Mouse (Mus musculus) neural tube, embryonic 11.5 days (tissue): ENCODE measurements around the gene Slc35e3. TPM values are rescaled to one million over a fixed set of nuclear protein-coding genes. Genes with fewer than 3 reads are reported as not detected.
"Not testable (repeated sequence)": the region's sequence is repeated elsewhere in the genome, so short reads cannot be mapped to it uniquely, and the experiment has no call there.

Experiments used
- ATAC-seq: fragments of 200-750 bp; cut with Nextera tagmentation; 2 replicates; pipeline ENCODE4 v1.8.0; 2017; ENCODE audit warnings: moderate number of reproducible peaks, mild to moderate bottlenecking, moderate TSS enrichment, moderate library complexity; ENCODE audit not compliant: insufficient read depth, low FRiP score, low TSS enrichment
- DNase-seq: peaks from one replicate; pipeline ENCODE4 v3.0.0-alpha.2; 2015; ENCODE audit warnings: low spot score
- H3K27ac ChIP-seq: fragments of 300-500 bp; sonication (generic); 2 replicates; pipeline ENCODE4 v1.5.1; 2014; ENCODE audit warnings: low read depth, mild to moderate bottlenecking, low read length
- H3K27me3 ChIP-seq: fragments of 300-500 bp; sonication (generic); 2 replicates; pipeline ENCODE4 v1.6.1; 2014; ENCODE audit warnings: mild to moderate bottlenecking, low read length, mixed read lengths; ENCODE audit not compliant: control insufficient read depth, insufficient read depth
- H3K36me3 ChIP-seq: fragments of 300-500 bp; sonication (generic); 2 replicates; pipeline ENCODE4 v1.6.1; 2014; ENCODE audit warnings: mild to moderate bottlenecking, low read length, moderate library complexity, mixed read lengths; ENCODE audit not compliant: control insufficient read depth, insufficient read depth
- H3K4me1 ChIP-seq: fragments of 300-500 bp; sonication (generic); 2 replicates; pipeline ENCODE4 v1.6.1; 2014; ENCODE audit warnings: low read length, mixed read lengths; ENCODE audit not compliant: control insufficient read depth, insufficient read depth
- H3K4me2 ChIP-seq: fragments of 300-500 bp; sonication (generic); 2 replicates; pipeline ENCODE4 v1.6.1; 2014; ENCODE audit warnings: low read depth, mild to moderate bottlenecking, moderate library complexity
- H3K4me3 ChIP-seq: fragments of 300-500 bp; sonication (generic); 2 replicates; pipeline ENCODE4 v1.5.1; 2014; ENCODE audit warnings: low read depth, low read length
- H3K9ac ChIP-seq: fragments of 300-500 bp; sonication (generic); 2 replicates; pipeline ENCODE4 v1.6.1; 2014; ENCODE audit warnings: mild to moderate bottlenecking, low read length
- H3K9me3 ChIP-seq: fragments of 300-500 bp; sonication (generic); 2 replicates; pipeline ENCODE4 v1.6.1; 2016; ENCODE audit warnings: low read length; ENCODE audit not compliant: control insufficient read depth
- WGBS: fragments of 180-500 bp; shearing (Covaris S2); extraction: QIAGEN DNeasy Blood & Tissue Kit; methylation state at CpG from one replicate; pipeline ENCODE4 v1.1.7; 2014; 5-methylcytosine and 5-hydroxymethylcytosine counted together
- polyA plus RNA-seq: library from polyadenylated mRNA; unstranded; fragments of >200 nt; fragmentation: Nextera tagmentation; extraction: Ambion mirVana; gene quantifications from 2 replicates; pipeline ENCODE4 v1.2.1, GENCODE M21; 2014

Slc35e3 gene
- polyA plus RNA-seq, 1 experiment from 2014 or later, result 21.2 TPM

DNA sequence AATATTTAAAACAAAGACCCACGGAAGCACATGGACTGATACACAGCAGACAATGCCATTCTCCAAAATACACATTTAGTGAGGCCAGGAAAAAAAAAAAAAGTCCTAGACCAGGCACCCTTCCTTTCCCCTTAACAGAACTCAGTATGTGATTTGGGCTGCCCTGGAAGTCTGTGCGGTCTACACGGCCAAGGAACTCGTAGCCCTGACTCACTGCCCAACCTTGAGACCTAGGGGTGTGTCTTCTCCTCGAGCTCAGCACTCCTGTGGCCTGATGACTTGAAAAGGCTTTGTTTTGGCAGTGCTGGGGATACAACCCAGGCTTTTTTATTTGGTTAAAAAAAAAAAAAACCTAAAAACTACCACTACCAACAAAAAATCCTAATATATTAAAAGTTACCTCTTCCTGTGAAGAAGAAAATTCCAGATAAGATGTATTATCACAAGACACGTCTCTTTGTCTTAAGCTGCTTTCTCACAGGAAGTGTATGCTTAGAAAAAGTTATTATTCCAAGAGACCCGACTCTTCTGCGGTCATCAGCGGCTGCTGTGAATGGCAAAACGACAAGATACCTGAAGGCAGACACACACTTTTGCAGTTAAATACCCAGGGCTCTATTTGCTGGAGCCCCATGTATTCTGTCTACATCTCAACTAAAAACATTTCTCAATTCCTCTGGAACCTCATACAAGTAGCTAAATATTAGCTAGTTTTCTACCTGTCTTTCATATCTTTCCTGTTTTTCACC lies 11.9 kb downstream of the Slc35e3 start:
- not testable (repeated sequence) for H3K27ac ChIP-seq, H3K4me1 ChIP-seq, H3K9ac ChIP-seq, DNase-seq, H3K27me3 ChIP-seq, H3K4me2 ChIP-seq, H3K9me3 ChIP-seq, H3K4me3 ChIP-seq, H3K36me3 ChIP-seq, ATAC-seq
- 87% methylated on average over 9 of the region's 10 CpGs for WGBS

DNA sequence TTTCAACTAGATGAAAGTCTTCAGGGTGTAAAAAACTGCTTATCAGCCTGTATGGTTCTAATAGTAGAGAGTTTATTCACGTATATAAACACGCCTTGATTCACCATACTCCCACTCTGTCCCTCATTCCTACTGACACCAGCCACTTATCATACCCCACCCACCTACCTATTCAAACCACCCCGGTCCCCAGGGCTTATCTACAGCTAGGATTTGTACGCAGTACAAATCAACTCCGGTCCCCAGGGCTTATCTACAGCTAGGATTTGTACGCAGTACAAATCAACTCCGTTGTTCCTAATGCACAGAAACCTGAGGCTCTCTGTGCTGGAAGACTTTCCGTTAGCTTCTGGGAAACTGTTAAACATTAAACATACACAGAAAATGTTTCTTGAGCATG lies 12.5 kb downstream of the Slc35e3 start:
- not testable (repeated sequence) for H3K27me3 ChIP-seq, H3K4me3 ChIP-seq, DNase-seq, H3K27ac ChIP-seq, H3K4me1 ChIP-seq, H3K36me3 ChIP-seq, H3K4me2 ChIP-seq, H3K9ac ChIP-seq, ATAC-seq, H3K9me3 ChIP-seq
- 94% methylated on average over 7 of the region's 8 CpGs for WGBS

DNA sequence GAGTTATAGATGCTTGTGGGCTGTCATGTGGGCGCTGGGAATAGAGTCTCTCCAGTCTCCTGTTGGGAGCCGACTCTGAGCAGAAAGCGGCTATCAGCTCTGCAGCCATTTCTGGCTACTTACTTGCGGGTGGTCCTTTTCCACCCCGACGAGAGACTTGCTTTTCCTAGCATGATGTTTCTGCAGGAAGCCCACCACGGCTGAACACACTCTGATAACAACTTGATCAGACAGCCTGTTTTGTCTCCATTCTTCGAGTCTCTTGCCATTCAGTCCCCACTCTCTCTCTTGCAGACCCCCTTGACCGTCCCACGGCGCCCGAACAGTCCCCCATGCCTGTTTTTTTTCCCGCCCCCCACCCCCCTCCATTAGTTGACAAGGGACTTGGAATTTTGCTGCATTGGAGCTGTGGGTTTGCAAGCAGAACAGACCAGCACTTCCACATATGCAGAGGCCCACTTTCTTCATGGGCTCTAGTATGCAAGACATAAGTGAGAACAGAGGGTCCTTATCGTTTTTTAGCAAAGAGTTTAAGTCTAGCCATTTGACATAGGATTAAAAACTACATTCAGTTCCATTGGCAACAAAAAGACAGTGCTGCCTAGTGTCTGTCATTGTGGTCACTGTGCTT lies 13.1 kb downstream of the Slc35e3 start:
- no peak overlapping the region for H3K4me3 ChIP-seq
- DNase-seq (no peak), ATAC-seq (no peak)
- WGBS, result 85% methylated on average over 14 of the region's 14 CpGs
- no peak overlapping the region for H3K27ac ChIP-seq
- H3K4me1 ChIP-seq, result no peaks in the 10 kb centered on the region
- H3K9ac ChIP-seq, result no peak overlapping the region
- no peak overlapping the region for H3K4me2 ChIP-seq
- peaks cover 4% of the 10 kb centered on the region for H3K36me3 ChIP-seq
- H3K27me3 ChIP-seq, result no peaks in the 10 kb centered on the region
- H3K9me3 ChIP-seq, result no peaks in the 10 kb centered on the region

DNA sequence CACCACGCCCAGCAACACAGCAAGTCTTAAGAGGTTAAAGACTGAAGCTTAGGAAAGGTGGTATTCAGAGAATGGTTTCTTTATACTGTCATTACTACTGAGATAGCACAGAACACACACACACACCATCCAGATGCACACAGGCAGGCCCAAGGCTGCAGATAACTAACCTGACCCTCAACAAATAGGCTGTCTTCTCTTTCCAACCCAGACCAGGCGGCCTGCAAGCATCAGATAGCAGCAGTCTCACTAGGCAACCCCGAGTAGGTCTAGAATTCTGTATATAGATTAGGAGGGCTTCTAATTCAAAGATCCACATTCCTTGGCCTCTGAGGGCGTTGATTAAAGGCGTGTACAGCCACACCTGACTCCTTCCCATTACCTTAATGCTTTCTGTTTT lies 14.0 kb downstream of the Slc35e3 start:
- H3K27me3 ChIP-seq, result no peaks in the 10 kb centered on the region
- whole genome bisulfite sequencing, result 89% methylated on average over 5 of the region's 5 CpGs
- ATAC-seq, result no peak
- no peaks in the 10 kb centered on the region for H3K4me1 ChIP-seq
- peaks cover 4% of the 10 kb centered on the region for H3K36me3 ChIP-seq
- H3K9me3 ChIP-seq, result no peaks in the 10 kb centered on the region
- no peak overlapping the region for H3K27ac ChIP-seq
- no peak overlapping the region for H3K4me3 ChIP-seq
- DNase-seq, result no peak
- no peak overlapping the region for H3K4me2 ChIP-seq
- no peak overlapping the region for H3K9ac ChIP-seq

DNA sequence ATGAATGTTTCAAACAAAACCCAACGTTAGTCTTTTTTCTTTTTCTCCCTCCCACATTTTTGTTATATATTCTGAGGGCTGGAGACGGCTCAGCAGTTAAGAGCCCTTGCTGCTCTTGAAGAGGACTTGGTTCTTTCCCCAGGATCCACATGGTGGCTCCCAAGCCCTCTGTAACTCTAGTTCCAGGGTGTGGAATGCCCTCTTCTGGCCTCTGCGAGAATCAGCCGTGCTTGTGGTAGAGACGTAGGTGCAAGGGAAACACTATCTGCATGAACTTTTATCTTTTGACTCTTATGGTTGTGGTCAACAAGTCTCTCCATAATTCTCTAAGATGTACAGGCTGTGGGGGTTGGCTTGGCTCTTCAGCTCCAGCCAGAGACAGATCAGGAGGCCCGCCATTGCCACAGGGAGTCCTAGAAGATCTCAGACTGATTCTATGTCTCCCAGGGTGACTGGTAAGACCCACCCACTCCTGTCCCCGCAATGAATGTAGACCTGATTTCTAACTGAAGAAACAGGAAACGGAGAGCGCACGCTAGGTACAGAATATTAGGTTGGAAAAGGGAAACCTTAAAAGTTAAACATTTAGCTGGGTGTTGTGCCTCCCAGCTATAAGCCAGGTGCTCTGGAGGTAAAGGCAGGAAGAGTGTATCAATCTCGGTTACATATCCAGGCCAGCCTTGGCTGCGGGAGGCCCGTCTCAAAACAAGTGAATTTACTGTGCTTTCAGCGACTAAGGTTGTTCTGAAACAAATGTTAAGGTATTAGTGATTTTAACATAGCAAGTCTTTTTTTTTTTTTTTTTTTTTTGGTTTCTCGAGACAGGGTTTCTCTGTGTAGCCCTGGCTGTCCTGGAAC lies 14.7 kb downstream of the Slc35e3 start:
- H3K4me1 ChIP-seq, result no peaks in the 10 kb centered on the region
- H3K4me3 ChIP-seq, result no peak overlapping the region
- no peaks in the 10 kb centered on the region for H3K9me3 ChIP-seq
- ATAC-seq, result no peak
- no peak overlapping the region for H3K4me2 ChIP-seq
- no peak for DNase-seq
- H3K27ac ChIP-seq, result no peak overlapping the region
- no peaks in the 10 kb centered on the region for H3K27me3 ChIP-seq
- WGBS, result 66% methylated on average over 14 of the region's 15 CpGs
- peaks cover 2% of the 10 kb centered on the region for H3K36me3 ChIP-seq
- H3K9ac ChIP-seq, result no peak overlapping the region

DNA sequence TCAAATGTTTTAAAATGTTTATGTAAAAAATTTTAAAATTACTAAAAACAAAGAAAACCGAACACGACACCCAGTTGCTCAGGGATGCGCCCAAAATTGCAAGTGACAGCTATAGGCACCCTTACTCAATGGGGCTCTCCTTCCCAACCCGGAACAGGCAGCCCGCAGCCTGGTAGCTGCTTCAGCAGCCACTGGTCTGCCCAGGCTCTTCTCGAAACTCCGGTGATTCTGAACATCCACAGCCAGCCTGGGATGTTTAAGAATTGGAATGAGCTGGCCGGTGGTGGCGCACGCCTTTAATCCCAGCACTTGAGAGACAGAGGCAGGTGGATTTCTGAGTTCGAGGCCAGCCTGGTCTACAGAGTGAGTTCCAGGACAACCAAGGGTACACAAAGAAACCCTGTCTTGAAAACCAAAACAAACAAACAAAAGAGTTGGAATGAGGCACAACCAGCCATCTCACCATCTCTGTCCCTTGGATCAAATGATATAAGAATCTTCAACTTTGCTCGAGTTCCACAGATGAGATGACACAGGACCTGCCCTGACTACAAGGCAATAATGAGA lies 15.4 kb downstream of the Slc35e3 start:
- H3K9ac ChIP-seq, result no peak overlapping the region
- H3K4me2 ChIP-seq, result no peak overlapping the region
- no peaks in the 10 kb centered on the region for H3K27me3 ChIP-seq
- no peak for ATAC-seq
- H3K4me3 ChIP-seq, result no peak overlapping the region
- H3K4me1 ChIP-seq, result no peaks in the 10 kb centered on the region
- WGBS, result 96% methylated on average over 12 of the region's 12 CpGs
- H3K9me3 ChIP-seq, result no peaks in the 10 kb centered on the region
- H3K36me3 ChIP-seq, result no peaks in the 10 kb centered on the region
- H3K27ac ChIP-seq, result no peak overlapping the region
- no peak for DNase-seq

DNA sequence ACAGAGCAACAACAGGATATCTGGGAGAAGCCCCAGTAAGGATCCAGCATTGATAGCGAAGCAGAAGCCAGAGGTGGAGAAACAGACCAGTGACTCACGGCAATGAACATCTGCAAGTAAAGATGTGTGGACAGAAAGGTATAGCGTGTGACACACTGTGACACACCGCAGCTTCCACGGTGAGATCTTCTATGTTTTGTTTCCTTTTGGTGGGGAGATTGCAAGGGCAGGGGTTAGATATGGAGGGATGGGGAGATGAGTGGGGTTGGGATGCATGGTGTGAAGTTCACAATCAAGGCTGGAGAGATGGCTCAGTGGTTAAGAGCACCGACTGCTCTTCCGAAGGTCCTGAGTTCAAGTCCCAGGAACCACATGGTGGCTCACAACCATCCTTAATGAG lies 16.0 kb downstream of the Slc35e3 start:
- DNase-seq (no peak), ATAC-seq (no peak)
- Histone ChIP-seq H3K4me2 (no peak overlapping the region), H3K4me3 (no peak overlapping the region), H3K9me3 (no peaks in the 10 kb centered on the region), H3K27me3 (no peaks in the 10 kb centered on the region), H3K27ac (no peak overlapping the region), H3K9ac (no peak overlapping the region), H3K4me1 (no peaks in the 10 kb centered on the region), H3K36me3 (no peaks in the 10 kb centered on the region)
- WGBS, result 96% methylated on average over 7 of the region's 7 CpGs

DNA sequence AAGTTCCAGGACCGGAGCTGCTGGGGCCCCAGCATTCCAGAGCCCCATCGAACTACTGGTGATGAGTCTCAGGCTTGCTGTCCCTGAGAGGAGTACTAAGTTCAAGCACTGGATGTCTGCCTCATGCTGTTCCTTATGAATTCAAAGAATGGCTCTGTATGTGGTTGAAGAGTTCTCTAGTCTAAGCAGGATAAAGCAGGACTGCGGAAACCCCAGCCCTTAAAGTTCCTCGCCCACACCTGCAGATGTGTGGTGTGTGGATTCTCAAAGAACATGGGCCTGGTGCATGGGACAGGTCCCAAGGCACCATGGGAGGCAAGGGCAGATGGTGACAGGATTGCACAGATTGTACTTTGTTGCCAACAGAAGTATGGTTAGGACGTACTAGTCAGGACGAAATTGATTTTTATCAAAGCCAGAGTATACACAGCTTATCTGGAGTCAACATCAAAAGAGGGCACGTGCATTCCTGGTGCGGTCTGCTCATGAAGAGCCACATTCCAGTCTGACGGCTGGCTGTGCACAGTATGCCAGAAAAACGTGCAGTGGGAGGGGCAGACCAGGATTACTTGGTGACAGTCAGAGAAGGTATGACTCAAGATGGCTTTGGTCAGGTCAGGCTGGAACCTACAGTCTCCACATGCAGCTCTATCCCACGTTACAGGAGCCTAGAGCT lies 16.9 kb downstream of the Slc35e3 start:
- WGBS, result 82% methylated on average over 11 of the region's 11 CpGs
- no peak overlapping the region for H3K4me2 ChIP-seq

More for the DNA sequence above, 16.9 kb downstream of the Slc35e3 start:
- Histone ChIP-seq H3K4me1 (no peaks in the 10 kb centered on the region), H3K9ac (no peak overlapping the region), H3K36me3 (no peaks in the 10 kb centered on the region), H3K27ac (no peak overlapping the region), H3K9me3 (no peaks in the 10 kb centered on the region), H3K4me3 (no peak overlapping the region), H3K27me3 (no peaks in the 10 kb centered on the region)
- no peak for ATAC-seq
- DNase-seq, result no peak
